Mouse (Mus musculus) liver, embryonic 13.5 days (tissue): ENCODE measurements around the gene Myo15. TPM values are rescaled to one million over a fixed set of nuclear protein-coding genes. Genes with fewer than 3 reads are reported as not detected.
A peak's percentile ranks its signal among the peaks of the same experiment; 100 is the strongest.

Experiments used
- ATAC-seq: fragments of 200-750 bp; cut with Nextera tagmentation; 2 replicates; pipeline ENCODE4 v1.8.0; 2017; ENCODE audit warnings: low read depth, mild to moderate bottlenecking, moderate number of reproducible peaks, moderate library complexity
- DNase-seq: peaks from one replicate; pipeline ENCODE4 v3.0.0; 2022
- H3K27ac ChIP-seq: fragments of 300-500 bp; sonication (generic); 2 replicates; pipeline ENCODE4 v1.5.1; 2015; ENCODE audit warnings: moderate library complexity, mild to moderate bottlenecking, inconsistent platforms
- H3K27me3 ChIP-seq: fragments of 300-500 bp; sonication (generic); 2 replicates; pipeline ENCODE4 v1.6.1; 2015; ENCODE audit warnings: mild to moderate bottlenecking, inconsistent platforms
- H3K36me3 ChIP-seq: fragments of 300-500 bp; sonication (generic); 2 replicates; pipeline ENCODE4 v1.6.1; 2015; ENCODE audit warnings: mild to moderate bottlenecking, inconsistent platforms
- H3K4me1 ChIP-seq: fragments of 300-500 bp; sonication (generic); replicated peaks from 2 replicates; pipeline ENCODE4 v1.6.1; 2015; ENCODE audit warnings: inconsistent platforms
- H3K4me2 ChIP-seq: fragments of 300-500 bp; sonication (generic); 2 replicates; pipeline ENCODE4 v1.6.1; 2015; ENCODE audit warnings: inconsistent platforms, mild to moderate bottlenecking, moderate library complexity
- H3K4me3 ChIP-seq: fragments of 300-500 bp; sonication (generic); replicated peaks from 2 replicates; pipeline ENCODE4 v1.5.1; 2015; ENCODE audit warnings: mild to moderate bottlenecking, inconsistent platforms
- H3K9ac ChIP-seq: fragments of 300-500 bp; sonication (generic); 2 replicates; pipeline ENCODE4 v1.6.1; 2015; ENCODE audit warnings: mild to moderate bottlenecking, inconsistent platforms
- H3K9me3 ChIP-seq: fragments of 300-500 bp; sonication (generic); replicated peaks from 2 replicates; pipeline ENCODE4 v1.6.1; 2016; ENCODE audit warnings: inconsistent platforms
- WGBS: fragments of 180-500 bp; shearing (Covaris S2); methylation state at CpG from one replicate; pipeline ENCODE4 v1.1.7; 2015; ENCODE audit not compliant: insufficient replicate concordance; 5-methylcytosine and 5-hydroxymethylcytosine counted together
- polyA plus RNA-seq: library from polyadenylated mRNA; unstranded; fragments of >200 nt; fragmentation: Nextera tagmentation; extraction: Ambion mirVana; gene quantifications from 2 replicates; pipeline ENCODE4 v1.2.1, GENCODE M21; 2015

Myo15 gene
- polyA plus RNA-seq, 1 experiment from 2014 or later = 0.16 TPM

DNA sequence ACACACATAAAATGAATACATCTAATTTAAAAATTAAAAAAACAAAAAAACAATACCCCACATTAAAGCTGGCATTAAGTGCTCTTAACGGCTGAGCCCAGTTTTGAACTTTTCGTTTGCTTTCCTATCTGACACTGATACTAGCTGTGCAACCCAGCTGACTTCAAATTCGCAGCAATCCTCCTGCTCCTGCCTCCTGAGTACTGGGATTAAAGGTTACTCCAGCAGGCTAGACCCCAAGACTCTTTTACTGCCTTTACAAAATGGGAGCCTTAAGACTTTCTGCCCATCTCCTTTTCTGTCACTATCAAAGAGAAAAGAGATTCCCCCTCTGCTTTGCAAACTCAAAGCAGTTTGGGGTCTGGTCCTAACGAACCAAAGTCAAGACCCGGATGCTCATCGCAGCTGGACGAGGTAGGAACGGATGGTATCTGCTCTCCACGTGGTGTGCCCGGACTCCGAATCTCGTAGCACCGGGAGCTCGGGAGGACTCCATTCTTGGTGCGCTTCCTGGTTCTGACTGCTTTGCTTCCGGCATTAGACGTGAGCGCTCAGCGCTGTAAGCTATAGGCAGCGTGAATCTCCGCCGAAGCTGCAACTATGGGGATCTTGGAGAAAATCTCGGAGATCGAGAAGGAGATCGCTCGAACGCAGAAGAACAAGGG is 14.9 kb upstream of the Myo15 start, which contains the start of gene Drg2:
TSS of gene Drg2 (plus strand) at position 512 of the 665 bp plus-strand sequence.
- Histone ChIP-seq H3K4me3 (peak within 1 kb of the TSS; percentile 80), H3K4me1 (peaks cover 23% of the 10 kb centered on the region), H3K4me2 (peak within 1 kb of the TSS; percentile 88), H3K9ac (peak within 1 kb of the TSS; percentile 85), H3K36me3 (peaks cover 33% of the 10 kb centered on the region), H3K27ac (peak within 1 kb of the TSS; percentile 59), H3K9me3 (no peaks in the 10 kb centered on the region), H3K27me3 (no peaks in the 10 kb centered on the region)
- DNase-seq (peak; percentile 75), ATAC-seq (peak; percentile 89)
- 4% methylated on average over 27 of the region's 27 CpGs for WGBS

DNA sequence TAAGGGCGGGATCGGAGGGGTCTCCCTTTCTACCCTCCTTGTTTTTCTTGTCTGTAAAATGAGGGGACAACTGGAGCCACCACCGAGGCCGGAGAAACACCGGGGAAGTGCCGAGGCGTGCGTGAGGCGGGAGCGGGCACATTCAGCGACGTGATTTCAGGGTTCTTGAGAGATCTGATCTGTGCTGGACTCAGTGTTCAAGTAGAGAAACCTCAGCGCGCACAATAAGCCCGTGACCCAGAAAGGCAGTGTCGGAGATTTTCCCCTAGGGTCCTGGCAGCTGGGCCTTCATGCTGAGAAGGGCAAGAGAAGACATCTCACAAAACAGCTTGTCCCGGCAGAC is 14.4 kb upstream of the Myo15 start:
- Histone ChIP-seq H3K4me1 (peaks cover 23% of the 10 kb centered on the region), H3K9ac (peak overlapping the region; percentile 85), H3K36me3 (peaks cover 38% of the 10 kb centered on the region), H3K27me3 (no peaks in the 10 kb centered on the region), H3K4me2 (peak overlapping the region; percentile 88), H3K4me3 (peak overlapping the region; percentile 80), H3K9me3 (no peaks in the 10 kb centered on the region), H3K27ac (peak overlapping the region; percentile 59)
- DNase-seq (no peak), ATAC-seq (peak; percentile 54)
- under 1% methylated on average over 17 of the region's 17 CpGs for WGBS

GRCm38 (mm10) chr11:60457973-60458372 is 11.2 kb upstream of the Myo15 start:
- Histone ChIP-seq H3K9me3 (no peaks in the 10 kb centered on the region), H3K4me2 (no peak overlapping the region), H3K36me3 (peaks cover 71% of the 10 kb centered on the region), H3K27ac (no peak overlapping the region), H3K9ac (no peak overlapping the region), H3K4me1 (peaks cover 23% of the 10 kb centered on the region), H3K27me3 (no peaks in the 10 kb centered on the region), H3K4me3 (no peak overlapping the region)
- ATAC-seq (no peak), DNase-seq (no peak)
- 69% methylated on average over 1 of the region's 1 CpGs for WGBS

- Histone ChIP-seq H3K27ac (no peak overlapping the region), H3K9ac (no peak overlapping the region), H3K27me3 (no peaks in the 10 kb centered on the region), H3K4me2 (no peak overlapping the region), H3K9me3 (no peaks in the 10 kb centered on the region), H3K4me1 (peaks cover 4% of the 10 kb centered on the region; the same call in 1 of the 2 replicates), H3K36me3 (peaks cover 88% of the 10 kb centered on the region), H3K4me3 (no peak overlapping the region)
- no peak for DNase-seq
- 77% methylated on average over 2 of the region's 2 CpGs for WGBS
- 0 out of 2 replicates have a peak, but pooled peaks have one; percentile 30 for ATAC-seq
Measured at GRCm38 (mm10) chr11:60465943-60466380, 3.2 kb upstream of the Myo15 start.

DNA sequence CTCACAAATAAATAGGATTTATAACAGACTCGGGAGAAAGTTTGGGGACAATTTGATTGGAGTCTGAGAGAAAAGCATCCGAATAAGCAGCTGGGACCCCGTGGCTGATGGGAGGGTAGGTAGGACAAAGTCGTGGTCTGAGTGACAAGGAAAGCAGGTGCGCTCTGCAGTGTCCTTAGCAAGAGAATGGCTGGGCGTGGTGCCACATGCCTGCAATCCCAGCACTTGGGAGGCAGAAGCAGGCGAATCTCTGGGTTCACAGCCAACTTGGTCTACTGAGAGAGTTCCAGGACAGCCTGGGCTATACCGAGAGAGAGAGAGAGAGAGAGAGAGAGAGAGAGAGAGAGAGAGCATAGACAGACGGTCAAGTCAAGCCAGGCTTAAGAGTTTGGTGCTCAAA is 1.6 kb downstream of the Myo15 start:
- no peak overlapping the region for H3K27ac ChIP-seq
- peaks cover 40% of the 10 kb centered on the region for H3K36me3 ChIP-seq
- no peak overlapping the region for H3K9ac ChIP-seq
- H3K4me2 ChIP-seq = no peak overlapping the region
- ATAC-seq = no peak
- no peak for DNase-seq
- peaks cover 9% of the 10 kb centered on the region; the same call in 1 of the 2 replicates for H3K4me1 ChIP-seq
- no peaks in the 10 kb centered on the region for H3K9me3 ChIP-seq
- no peak overlapping the region for H3K4me3 ChIP-seq
- 68% methylated on average over 9 of the region's 9 CpGs for WGBS
- no peaks in the 10 kb centered on the region for H3K27me3 ChIP-seq

GRCm38 (mm10) chr11:60474534-60474933 is 5.4 kb downstream of the Myo15 start:
- Histone ChIP-seq H3K4me2 (no peak overlapping the region), H3K4me3 (no peak overlapping the region), H3K36me3 (peaks cover 4% of the 10 kb centered on the region; the same call in 1 of the 2 replicates), H3K9ac (no peak overlapping the region), H3K4me1 (peaks cover 15% of the 10 kb centered on the region), H3K9me3 (no peaks in the 10 kb centered on the region), H3K27ac (no peak overlapping the region), H3K27me3 (peaks cover 8% of the 10 kb centered on the region; the same call in 1 of the 2 replicates)
- ATAC-seq = no peak
- DNase-seq = no peak
- WGBS = 69% methylated on average over 5 of the region's 5 CpGs

DNA sequence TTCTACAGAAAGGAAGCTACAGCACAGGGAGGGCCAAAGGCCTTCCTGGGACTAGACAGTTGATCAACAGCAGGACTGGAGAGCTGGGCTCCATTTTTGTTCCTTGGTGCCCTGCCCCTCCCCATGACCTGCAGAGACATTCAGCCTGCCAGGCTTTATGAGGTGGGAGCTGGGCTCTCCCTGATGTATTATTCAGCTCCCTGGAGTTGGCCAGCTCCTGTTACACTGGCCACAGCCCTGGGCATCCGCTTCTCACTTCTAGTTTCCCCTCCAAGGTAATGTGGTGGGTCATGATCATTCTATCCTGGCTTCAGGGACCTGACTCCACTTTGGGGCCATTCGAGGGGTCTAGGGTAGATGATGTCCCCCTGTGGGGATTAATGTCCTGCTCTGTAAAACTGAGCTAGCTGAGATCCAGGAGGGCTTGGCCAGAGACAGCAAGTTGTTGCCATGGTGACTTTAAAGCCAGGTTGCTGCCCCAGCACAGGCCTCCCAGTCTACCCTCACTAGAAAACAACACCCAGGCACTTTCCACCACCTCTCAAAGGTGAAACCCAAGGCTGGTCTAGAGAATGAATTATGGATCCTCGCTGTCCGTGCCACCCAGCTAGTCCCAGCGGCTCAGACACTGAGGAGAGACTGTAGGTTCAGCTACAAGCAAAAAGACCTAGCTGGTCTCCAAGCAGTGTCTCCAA is 6.7 kb downstream of the Myo15 start:
- no peaks in the 10 kb centered on the region for H3K36me3 ChIP-seq
- peaks cover 23% of the 10 kb centered on the region for H3K4me1 ChIP-seq
- peaks cover 13% of the 10 kb centered on the region; the same call in 1 of the 2 replicates for H3K27me3 ChIP-seq
- no peak overlapping the region for H3K4me2 ChIP-seq
- DNase-seq (no peak), ATAC-seq (no peak)
- H3K9me3 ChIP-seq = no peaks in the 10 kb centered on the region
- no peak overlapping the region for H3K9ac ChIP-seq
- 72% methylated on average over 5 of the region's 5 CpGs for WGBS
- no peak overlapping the region for H3K27ac ChIP-seq
- H3K4me3 ChIP-seq = no peak overlapping the region

- H3K36me3 ChIP-seq = no peaks in the 10 kb centered on the region
- H3K9me3 ChIP-seq = no peaks in the 10 kb centered on the region
- H3K4me3 ChIP-seq = no peak overlapping the region
- no peak for ATAC-seq
- peak overlapping the region; percentile 39 for H3K4me2 ChIP-seq
- no peak overlapping the region for H3K27ac ChIP-seq
- H3K4me1 ChIP-seq = peaks cover 18% of the 10 kb centered on the region
- H3K9ac ChIP-seq = no peak overlapping the region
- WGBS = 35% methylated on average over 17 of the region's 17 CpGs
- no peak for DNase-seq
- peaks cover 17% of the 10 kb centered on the region; the same call in 1 of the 2 replicates for H3K27me3 ChIP-seq
Measured at GRCm38 (mm10) chr11:60478121-60478520, 9.0 kb downstream of the Myo15 start.

- Histone ChIP-seq H3K9me3 (no peaks in the 10 kb centered on the region), H3K27ac (peak overlapping the region; percentile 87), H3K9ac (peak overlapping the region; percentile 64), H3K36me3 (no peaks in the 10 kb centered on the region), H3K4me1 (peaks cover 43% of the 10 kb centered on the region), H3K4me2 (peak overlapping the region; percentile 62), H3K4me3 (peak overlapping the region; percentile 24), H3K27me3 (0 out of 2 replicates have a peak, but pooled peaks cover 4% of the 10 kb centered on the region)
- WGBS = 17% methylated on average over 3 of the region's 3 CpGs
- DNase-seq (peak; percentile 73), ATAC-seq (peak; percentile 100)
Measured at GRCm38 (mm10) chr11:60486267-60486666, 17.1 kb downstream of the Myo15 start.

GRCm38 (mm10) chr11:60492726-60493125 is 23.6 kb downstream of the Myo15 start:
- 78% methylated on average over 5 of the region's 5 CpGs for WGBS
- peaks cover 31% of the 10 kb centered on the region for H3K27me3 ChIP-seq

DNA sequence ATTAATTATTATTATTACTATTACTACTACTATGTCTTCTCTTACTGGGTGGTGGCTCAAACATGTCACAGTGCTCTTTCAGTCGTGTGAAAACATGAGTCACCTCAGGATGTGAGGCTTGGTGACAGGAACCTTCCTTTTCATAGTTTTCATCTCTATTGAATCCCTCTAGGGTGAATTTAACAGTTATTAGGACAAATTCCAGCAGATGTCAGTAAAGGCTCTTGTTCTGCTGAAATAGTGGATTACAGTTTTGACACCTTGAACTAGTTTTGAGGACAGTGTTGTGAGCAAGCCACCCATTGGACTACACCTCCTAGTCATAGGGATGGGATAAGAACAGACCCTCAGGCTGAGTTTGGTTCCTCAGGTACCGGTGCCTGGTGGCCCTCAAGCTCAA is 26.6 kb downstream of the Myo15 start:
- Histone ChIP-seq H3K27ac (no peak overlapping the region), H3K9me3 (no peaks in the 10 kb centered on the region), H3K4me3 (no peak overlapping the region), H3K9ac (no peak overlapping the region), H3K4me2 (no peak overlapping the region), H3K27me3 (peaks cover 37% of the 10 kb centered on the region), H3K4me1 (no peaks in the 10 kb centered on the region), H3K36me3 (no peaks in the 10 kb centered on the region)
- ATAC-seq (no peak), DNase-seq (no peak)
- 47% methylated on average over 2 of the region's 2 CpGs for WGBS

More at GRCm38 (mm10) chr11:60492726-60493125, 23.6 kb downstream of the Myo15 start:
- Histone ChIP-seq H3K4me3 (no peak overlapping the region), H3K9ac (no peak overlapping the region), H3K4me2 (no peak overlapping the region), H3K4me1 (peaks cover 11% of the 10 kb centered on the region), H3K36me3 (no peaks in the 10 kb centered on the region), H3K9me3 (no peaks in the 10 kb centered on the region), H3K27ac (no peak overlapping the region)
- ATAC-seq = no peak
- no peak for DNase-seq
